Mouse (Mus musculus) heart, adult 8-10 months (tissue): Measurements from ENCODE around the gene Ube3b. TPM values are rescaled to one million over a fixed set of nuclear protein-coding genes. Genes with fewer than 3 reads are reported as not detected.

Experiments used
- microRNA-seq: library from miRNA; unstranded; fragments of <30 nt; microRNA quantifications from one replicate; pipeline ENCODE4 v1.2.0, GENCODE M21; 2022
- total RNA-seq, 4 experiments: library from RNA; stranded (reverse); gene quantifications; 2 replicates each; pipeline ENCODE4 v1.2.4; 2022

Gene Ube3b
- total RNA-seq, 4 experiments from 2014 or later: 98.7 to 113 (median 104) TPM

Small RNA genes lying within 50 kb of the gene (microRNA-seq; reads per million reads assigned to microRNA genes)
- not detected for gene Mir7027

Other genes starting within 250 kb of the Ube3b start
- gene Acacb, start 234.1 kb upstream of the Ube3b start, total RNA-seq: 100 to 1,000 TPM; 231 to 252 (median 245) TPM
- gene Foxn4, start 106.8 kb upstream of the Ube3b start, total RNA-seq: not detected
- gene Myo1h, start 91.4 kb upstream of the Ube3b start, total RNA-seq: under 1 TPM; 0.19 to 0.31 (median 0.22) TPM
- 10 to 100 TPM; 39.6 to 55.1 (median 44.7) TPM for gene Kctd10, start 99 bp upstream of the Ube3b start, total RNA-seq
- gene Mmab, start 63.5 kb downstream of the Ube3b start, total RNA-seq: 10 to 100 TPM; 26.8 to 32.6 (median 27.5) TPM
- 10 to 100 TPM in 2 of 4 experiments, 1 to 10 TPM in 2; 8.3 to 12.7 (median 10.8) TPM for gene Mvk, start 63.7 kb downstream of the Ube3b start, total RNA-seq
- 1 to 10 TPM; 1.2 to 2.4 (median 1.7) TPM for gene Fam222a, start 187.4 kb downstream of the Ube3b start, total RNA-seq